Mouse (Mus musculus) CH12.LX (cell line): ENCODE measurements around the gene Stab1. TPM values are rescaled to one million over a fixed set of nuclear protein-coding genes. Genes with fewer than 3 reads are reported as not detected.

ENCODE experiments used
- DNase-seq: peaks from one replicate; pipeline ENCODE4 v3.0.0-alpha.2; 2013; ENCODE audit errors: extremely low read depth
- H3K27ac ChIP-seq: 2 replicates; pipeline ENCODE4 v1.5.1; 2012; ENCODE audit warnings: low read depth, mild to moderate bottlenecking, control low read depth, moderate library complexity; ENCODE audit not compliant: insufficient read depth
- H3K27me3 ChIP-seq: replicated peaks from 2 replicates; pipeline ENCODE3; 2012; ENCODE audit warnings: inconsistent platforms
- H3K36me3 ChIP-seq, 2 experiments: replicated peaks in 1 of 2; 2 replicates each; pipeline versions ENCODE3 to v1.6.1; 2012; ENCODE audit warnings: inconsistent platforms in 1 of 2, low read length in 1 of 2, mild to moderate bottlenecking in 1 of 2, mixed read lengths in 1 of 2, moderate library complexity in 1 of 2; ENCODE audit not compliant: control insufficient read depth in 1 of 2, insufficient read depth in 1 of 2
- H3K4me1 ChIP-seq, 2 experiments: 2 replicates each; pipeline ENCODE4 v1.6.1; 2012; ENCODE audit warnings: inconsistent platforms in 1 of 2, moderate library complexity in 1 of 2; ENCODE audit not compliant: insufficient read depth in 2 of 2, control insufficient read depth in 1 of 2
- H3K4me2 ChIP-seq: 2 replicates; pipeline ENCODE4 v1.6.1; 2012; ENCODE audit warnings: low read depth, mild to moderate bottlenecking, control low read depth; ENCODE audit not compliant: poor library complexity, insufficient read depth, severe bottlenecking
- H3K4me3 ChIP-seq, 3 experiments: fragments of 150-350 bp in 1 of 3; sonication (generic) in 1 of 3; replicated peaks in 1 of 3; 2 replicates each; pipeline versions ENCODE3 to v1.5.1; 2011 to 2012; ENCODE audit warnings: low read depth in 2 of 3, low read length in 2 of 3, mild to moderate bottlenecking in 2 of 3, moderate library complexity in 2 of 3, control low read depth in 1 of 3, improper control_type of control experiment in 1 of 3, inconsistent platforms in 1 of 3, mixed read lengths in 1 of 3; ENCODE audit not compliant: poor library complexity in 1 of 3
- H3K79me2 ChIP-seq: replicated peaks from 2 replicates; pipeline ENCODE4 v1.6.1; 2012; ENCODE audit warnings: mild to moderate bottlenecking, moderate library complexity; ENCODE audit not compliant: control insufficient read depth, poor library complexity, insufficient read depth, severe bottlenecking; ENCODE audit errors: extremely low read depth
- H3K9ac ChIP-seq: 2 replicates; pipeline ENCODE4 v1.6.1; 2012; ENCODE audit warnings: low read depth, mild to moderate bottlenecking, control low read depth, moderate library complexity; ENCODE audit not compliant: insufficient read depth
- H3K9me3 ChIP-seq: replicated peaks from 2 replicates; pipeline ENCODE3; 2012; ENCODE audit warnings: low read length, inconsistent platforms, mixed read lengths
- BHLHE40 ChIP-seq: IDR thresholded peaks from 2 replicates; pipeline ENCODE4 v1.6.1; 2011; ENCODE audit warnings: mild to moderate bottlenecking, low read depth, low read length, improper control_type of control experiment
- CHD2 ChIP-seq: IDR thresholded peaks from 2 replicates; pipeline ENCODE4 v1.6.1; 2011; ENCODE audit warnings: low read length, improper control_type of control experiment
- ELF1 ChIP-seq: IDR thresholded peaks from 2 replicates; pipeline ENCODE4 v1.6.1; 2014; ENCODE audit warnings: low read depth, mild to moderate bottlenecking, inconsistent platforms, low read length, improper control_type of control experiment
- EP300 ChIP-seq: IDR thresholded peaks from 2 replicates; pipeline ENCODE4 v1.6.1; 2011; ENCODE audit warnings: low read length, improper control_type of control experiment
- IRF4 ChIP-seq: IDR thresholded peaks from 2 replicates; pipeline ENCODE4 v1.6.1; 2014; ENCODE audit warnings: low read depth, mild to moderate bottlenecking, inconsistent platforms, low read length, improper control_type of control experiment
- JUN ChIP-seq: IDR thresholded peaks from 2 replicates; pipeline ENCODE4 v1.6.1; 2011; ENCODE audit warnings: low read depth, mild to moderate bottlenecking, low read length, improper control_type of control experiment, moderate library complexity; ENCODE audit not compliant: insufficient read depth
- JUND ChIP-seq: conservative IDR thresholded peaks from 2 replicates; pipeline ENCODE4 v1.6.1; 2011; ENCODE audit warnings: low read depth, low read length, improper control_type of control experiment
- MAX ChIP-seq: IDR thresholded peaks from 2 replicates; pipeline ENCODE4 v1.6.1; 2011; ENCODE audit warnings: low read length, improper control_type of control experiment
- MEF2A ChIP-seq: IDR thresholded peaks from 2 replicates; pipeline ENCODE4 v1.6.1; 2014; ENCODE audit warnings: low read depth, mild to moderate bottlenecking, inconsistent platforms, low read length, improper control_type of control experiment, borderline replicate concordance
- MXI1 ChIP-seq: IDR thresholded peaks from 2 replicates; pipeline ENCODE4 v1.6.1; 2011; ENCODE audit warnings: mild to moderate bottlenecking, low read depth, low read length, improper control_type of control experiment
- MYC ChIP-seq: IDR thresholded peaks from 2 replicates; pipeline ENCODE4 v1.6.1; 2011; ENCODE audit warnings: low read depth, mild to moderate bottlenecking, improper control_type of control experiment, low read length
- NELFE ChIP-seq: IDR thresholded peaks from 2 replicates; pipeline ENCODE4 v1.6.1; 2011; ENCODE audit warnings: low read depth, low read length, improper control_type of control experiment
- NRF1 ChIP-seq: IDR thresholded peaks from 2 replicates; pipeline ENCODE4 v1.6.1; 2014; ENCODE audit warnings: low read depth, mild to moderate bottlenecking, inconsistent platforms, low read length, improper control_type of control experiment, moderate library complexity
- PAX5 ChIP-seq: IDR thresholded peaks from 2 replicates; pipeline ENCODE4 v1.6.1; 2012; ENCODE audit warnings: low read length, inconsistent platforms, mixed read lengths
- RAD21 ChIP-seq: IDR thresholded peaks from 2 replicates; pipeline ENCODE4 v1.6.1; 2011; ENCODE audit warnings: low read depth, mild to moderate bottlenecking, low read length, improper control_type of control experiment, moderate library complexity
- RCOR1 ChIP-seq: conservative IDR thresholded peaks from 2 replicates; pipeline ENCODE4 v1.6.1; 2012; ENCODE audit warnings: low read depth, mild to moderate bottlenecking, inconsistent platforms, low read length, improper control_type of control experiment
- SMC3 ChIP-seq: IDR thresholded peaks from 2 replicates; pipeline ENCODE4 v1.6.1; 2011; ENCODE audit warnings: low read depth, low read length, improper control_type of control experiment
- TBP ChIP-seq: conservative IDR thresholded peaks from 2 replicates; pipeline ENCODE4 v1.6.1; 2011; ENCODE audit warnings: low read depth, low read length, improper control_type of control experiment
- UBTF ChIP-seq: IDR thresholded peaks from 2 replicates; pipeline ENCODE4 v1.6.1; 2012; ENCODE audit warnings: low read depth, mild to moderate bottlenecking, inconsistent platforms, low read length, improper control_type of control experiment, moderate library complexity
- USF2 ChIP-seq: conservative IDR thresholded peaks from 2 replicates; pipeline ENCODE4 v1.6.1; 2011; ENCODE audit warnings: low read depth, low read length, improper control_type of control experiment
- ZC3H11A ChIP-seq: IDR thresholded peaks from 2 replicates; pipeline ENCODE4 v1.6.1; 2012; ENCODE audit warnings: low read depth, mild to moderate bottlenecking, inconsistent platforms, low read length, improper control_type of control experiment
- ZKSCAN1 ChIP-seq: IDR thresholded peaks from 2 replicates; pipeline ENCODE4 v1.6.1; 2012; ENCODE audit warnings: low read depth, inconsistent platforms, low read length, improper control_type of control experiment, borderline replicate concordance
- ZMIZ1 ChIP-seq: IDR thresholded peaks from 2 replicates; pipeline ENCODE4 v1.6.1; 2012; ENCODE audit warnings: low read depth, mild to moderate bottlenecking, inconsistent platforms, low read length, improper control_type of control experiment
- dilution Hi-C: fragments of 300-500 bp; cut with MboI; formaldehyde crosslinking; loops from 2 replicates; pipeline ENCODE4 v1.14.3; 2020; ENCODE audit warnings: low sequenced_read_pairs; ENCODE audit not compliant: extremely low pct_unique_long_range_greater_than_20kb, extremely low pct_ligation_motif_present
- in situ Hi-C: fragments of 300-500 bp; cut with MboI; formaldehyde crosslinking; loops from 3 replicates; pipeline ENCODE4 v1.14.3; 2019; ENCODE audit warnings: low sequenced_read_pairs, low pct_ligation_motif_present, low pct_unique_long_range_greater_than_20kb, mixed read lengths
- polyA plus RNA-seq: library from polyadenylated mRNA; unstranded; fragments of >175 nt; gene quantifications from 2 replicates; pipeline ENCODE4 v1.2.1, GENCODE M21; 2012; ENCODE audit warnings: low read depth; ENCODE audit not compliant: insufficient read length
- total RNA-seq, 2 experiments: library from RNA; depleted of rRNA; stranded (reverse); fragments of 300-350 nt in 1 of 2; fragments of >200 nt in 1 of 2; gene quantifications; 2 replicates each; pipeline ENCODE4 v1.2.3; 2012 to 2014

The Stab1 gene
- total and polyA plus RNA-seq, 3 experiments, result 3.9 to 11.2 (median 5.8) TPM

- peaks cover 23 to 59% of the 10 kb centered on the region in 2 experiments for H3K4me1 ChIP-seq
- H3K27ac ChIP-seq, result no peak overlapping the region
- no peak overlapping the region for H3K4me2 ChIP-seq
- in situ Hi-C loops, result no loop called here
- H3K27me3 ChIP-seq, result no peaks in the 10 kb centered on the region
- H3K9me3 ChIP-seq, result no peaks in the 10 kb centered on the region
- H3K4me3 ChIP-seq, result no peak overlapping the region
- TF ChIP-seq UBTF (no peak), USF2 (no peak), RCOR1 (no peak), MYC (no peak)
- no peak overlapping the region for H3K9ac ChIP-seq
- H3K79me2 ChIP-seq, result no peaks in the 10 kb centered on the region
- no peak for DNase-seq
- H3K36me3 ChIP-seq, result peaks cover 0 to 22% of the 10 kb centered on the region in 2 experiments
- dilution Hi-C loops, result no loop called here
These were observed 7.2 kb downstream of the Stab1 start for GRCm38 (mm10) chr14:31161191-31161590.

- Histone ChIP-seq H3K27me3 (no peaks in the 10 kb centered on the region), H3K4me2 (peak overlapping the region; percentile 41), H3K36me3 (peaks cover 0 to 26% of the 10 kb centered on the region in 2 experiments), H3K27ac (no peak overlapping the region), H3K4me3 (peak overlapping the region; percentile 28 to 49 (median 46)), H3K4me1 (peaks cover 20 to 53% of the 10 kb centered on the region in 2 experiments), H3K79me2 (no peaks in the 10 kb centered on the region), H3K9me3 (no peaks in the 10 kb centered on the region), H3K9ac (no peak overlapping the region)
- TF ChIP-seq JUND (no peak), TBP (no peak), CHD2 (no peak), BHLHE40 (peak; percentile 49), PAX5 (no peak), MXI1 (0 out of 2 replicates have a peak, but pooled peaks have one; percentile 44), MAX (peak; percentile 45), RAD21 (no peak), MEF2A (no peak)
- DNase-seq, result peak; percentile 67
- dilution Hi-C loops (no loop called here), in situ Hi-C loops (no loop called here)
These were observed 8.0 kb downstream of the Stab1 start for GRCm38 (mm10) chr14:31160196-31161150.

GRCm38 (mm10) chr14:31145694-31146093, 22.7 kb downstream of the Stab1 start:
- H3K27me3 ChIP-seq, result no peaks in the 10 kb centered on the region
- dilution Hi-C loops (no loop called here), in situ Hi-C loops (no loop called here)
- H3K36me3 ChIP-seq, result peaks cover 12 to 92% of the 10 kb centered on the region in 2 experiments
- no peak overlapping the region for H3K9ac ChIP-seq
- H3K4me2 ChIP-seq, result no peak overlapping the region
- no peak for TF ChIP-seq NRF1
- no peak for TF ChIP-seq EP300
- TF ChIP-seq MYC, result no peak
- TF ChIP-seq BHLHE40, result no peak
- no peak for TF ChIP-seq NELFE
- no peak for TF ChIP-seq CHD2
- TF ChIP-seq JUN, result no peak
- no peak for TF ChIP-seq ZC3H11A
- no peak for TF ChIP-seq SMC3
- TF ChIP-seq IRF4, result no peak
- no peak for TF ChIP-seq ZKSCAN1
- no peak for TF ChIP-seq USF2
- no peak for TF ChIP-seq MXI1
- TF ChIP-seq MEF2A, result no peak
- no peak for TF ChIP-seq ZMIZ1
- no peak for TF ChIP-seq RAD21
- no peak for TF ChIP-seq MAX
- no peak for TF ChIP-seq ELF1
- H3K4me3 ChIP-seq, result no peak overlapping the region
- H3K4me1 ChIP-seq, result no peaks in the 10 kb centered on the region
- H3K27ac ChIP-seq, result no peak overlapping the region
- DNase-seq, result no peak
- H3K9me3 ChIP-seq, result peaks cover 9% of the 10 kb centered on the region
- no peaks in the 10 kb centered on the region for H3K79me2 ChIP-seq
